Mouse (Mus musculus) thymus, adult 2 months (tissue): ENCODE results near the gene Lin28b.

ENCODE experiments used
- CTCF ChIP-seq: fragments of 200-500 bp; IDR thresholded peaks from 2 replicates; pipeline ENCODE4 v1.5.1; 2012; ENCODE audit warnings: mild to moderate bottlenecking, control low read depth, low read length, moderate library complexity, borderline replicate concordance; ENCODE audit not compliant: control insufficient read depth, poor library complexity, insufficient read depth; ENCODE audit errors: extremely low read depth
- POLR2A ChIP-seq: fragments of 200-500 bp; IDR thresholded peaks from 2 replicates; pipeline ENCODE4 v1.6.1; 2012; ENCODE audit warnings: mild to moderate bottlenecking, low read length, control low read depth, moderate library complexity; ENCODE audit not compliant: control insufficient read depth, poor library complexity, insufficient read depth; ENCODE audit errors: extremely low read depth

- TF ChIP-seq CTCF, result no peak
- TF ChIP-seq POLR2A, result no peak
Observed at GRCm38 (mm10) chr10:45510662-45511061, 24.5 kb upstream of the Lin28b start.
